Mouse (Mus musculus) layer of hippocampus, postnatal 10 days (tissue): ENCODE data around the gene Rdh7. TPM values are rescaled to one million over a fixed set of nuclear protein-coding genes. Genes with fewer than 3 reads are reported as not detected.
"Not testable (repeated sequence)": the region's sequence is repeated elsewhere in the genome, so short reads cannot be mapped to it uniquely, and the experiment has no call there.

Source experiments
- DNase-seq, 2 experiments: peaks; one replicate each; pipeline ENCODE4 v3.0.0; 2021; ENCODE audit warnings: low spot score in 2 of 2
- total RNA-seq, 2 experiments: library from RNA; stranded (reverse); gene quantifications; 2 replicates each; pipeline ENCODE4 v1.2.3; 2021

The Rdh7 gene
- total RNA-seq, 2 experiments from 2014 or later: not detected

GRCm38 (mm10) chr10:127893163-127894022 is 4.8 kb upstream of the Rdh7 start:
- not testable (repeated sequence) for DNase-seq

- no peak for DNase-seq
Observed at GRCm38 (mm10) chr10:127891481-127891880, 2.9 kb upstream of the Rdh7 start.

DNA sequence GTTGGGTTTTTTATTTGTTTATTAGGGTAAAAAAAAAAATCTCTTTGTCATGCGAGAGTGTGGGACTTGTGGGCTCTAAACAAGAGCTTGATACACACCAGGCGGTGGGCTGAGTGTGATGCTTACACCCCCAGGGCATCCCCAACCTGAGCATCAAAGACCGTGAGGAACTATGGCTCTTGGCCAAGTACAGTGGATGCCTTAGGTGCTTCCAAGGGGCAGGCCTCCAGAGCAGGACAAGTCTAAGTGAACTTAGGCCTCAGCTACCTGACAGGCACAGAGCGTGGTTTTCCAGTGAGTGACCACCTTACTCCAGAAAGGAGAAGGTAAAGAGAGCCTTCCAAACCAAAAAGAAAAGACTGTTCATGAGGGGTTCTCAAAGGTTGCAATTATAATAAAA is 1.6 kb downstream of the Rdh7 start:
- DNase-seq: no peak

DNA sequence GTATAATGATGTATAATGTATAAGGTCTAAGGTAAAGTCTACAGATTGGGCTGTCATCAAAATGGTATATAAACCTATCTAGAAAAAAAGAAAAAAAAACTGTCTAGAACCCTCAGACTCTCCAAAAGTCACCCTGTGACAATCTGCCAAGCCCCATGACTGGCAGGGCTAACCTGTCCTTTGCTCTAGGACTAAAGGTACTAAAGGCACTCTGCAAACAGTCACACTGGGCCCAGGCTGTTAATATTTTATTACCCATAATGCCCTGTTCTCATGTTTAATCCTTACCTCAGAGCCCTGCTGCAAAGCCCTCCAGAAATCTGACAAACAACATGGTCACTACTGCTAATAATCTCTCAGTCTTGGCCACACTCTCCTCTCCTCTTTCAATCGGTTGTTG is 2.1 kb downstream of the Rdh7 start:
- no peak for DNase-seq

DNA sequence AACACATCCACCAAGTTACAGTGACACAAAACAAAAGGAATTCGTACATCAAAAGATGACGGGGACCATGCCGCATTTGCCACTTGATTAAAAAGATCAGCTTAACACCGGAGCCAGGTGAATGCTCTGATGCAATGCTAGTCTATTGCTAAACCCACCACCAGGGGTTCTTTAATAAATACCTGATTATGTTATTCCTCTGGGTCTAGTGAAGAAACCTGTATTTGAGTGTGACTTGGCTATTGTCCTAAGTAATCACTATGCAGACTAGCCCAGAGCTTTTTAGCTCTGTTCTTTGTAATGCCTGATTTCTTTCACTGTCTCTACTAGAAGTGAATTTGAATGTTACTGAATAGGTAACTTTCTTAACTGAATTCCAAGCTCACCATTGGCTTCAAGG is 7.6 kb downstream of the Rdh7 start:
- DNase-seq: no peak

- no peak for DNase-seq
Observed at GRCm38 (mm10) chr10:127879155-127879688, 9.4 kb downstream of the Rdh7 start.

GRCm38 (mm10) chr10:127878262-127879057 is 10.2 kb downstream of the Rdh7 start:
- DNase-seq: no peak

DNA sequence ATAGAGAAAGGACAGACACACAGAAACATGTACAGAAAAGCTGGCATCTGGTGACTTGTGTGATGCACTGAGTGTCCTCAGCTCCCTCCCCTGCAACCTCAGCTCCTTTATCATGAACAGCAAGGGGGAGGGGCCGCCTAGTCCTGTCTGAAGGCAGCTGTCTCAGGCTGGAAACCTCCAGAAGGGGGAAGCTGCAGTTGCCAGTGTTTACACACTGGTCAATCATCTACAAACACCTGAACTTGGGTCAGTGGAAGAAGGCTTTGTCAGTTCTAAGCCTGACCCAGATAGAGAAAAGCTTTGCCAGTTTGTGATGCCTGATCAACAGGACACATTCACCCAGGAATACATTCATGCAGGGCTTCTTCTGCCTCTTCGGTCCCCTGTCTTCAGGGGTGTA is 10.9 kb downstream of the Rdh7 start:
- DNase-seq: no peak

- no peak for DNase-seq
Observed at GRCm38 (mm10) chr10:127872484-127872883, 16.1 kb downstream of the Rdh7 start.

- no peak for DNase-seq
Observed at GRCm38 (mm10) chr10:127866232-127866631, 22.4 kb downstream of the Rdh7 start, which contains the start of gene Rdh16f2. Gene Rdh16f2, plus strand, starts transcription at chr10:127866474.

DNA sequence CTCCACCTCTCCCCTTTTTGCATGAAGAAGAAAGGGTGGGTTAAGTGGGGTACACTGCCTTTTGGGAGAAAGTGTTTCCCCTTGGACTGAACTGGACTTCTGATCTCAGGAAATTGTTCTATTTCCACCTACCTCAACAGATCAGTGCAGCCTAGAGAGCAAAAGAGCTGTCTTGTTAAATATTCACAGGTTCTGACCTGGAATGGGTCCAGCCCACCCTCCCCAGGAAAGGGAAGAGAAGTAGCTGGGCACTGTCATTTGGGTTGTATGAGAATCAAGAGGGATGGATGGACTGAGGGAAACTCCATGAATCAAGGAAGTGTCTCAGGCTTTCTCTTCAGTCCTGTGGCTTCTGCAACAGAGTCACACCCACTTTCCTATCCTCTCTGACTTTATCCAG is 23.7 kb downstream of the Rdh7 start:
- DNase-seq: no peak

- no peak for DNase-seq
Observed at GRCm38 (mm10) chr10:127856376-127856775, 32.2 kb downstream of the Rdh7 start.

GRCm38 (mm10) chr10:127849628-127850027 is 39.0 kb downstream of the Rdh7 start, which contains the start of gene Rdh19:
Gene Rdh19, plus strand, starts transcription at chr10:127849928.
- DNase-seq: no peak

DNA sequence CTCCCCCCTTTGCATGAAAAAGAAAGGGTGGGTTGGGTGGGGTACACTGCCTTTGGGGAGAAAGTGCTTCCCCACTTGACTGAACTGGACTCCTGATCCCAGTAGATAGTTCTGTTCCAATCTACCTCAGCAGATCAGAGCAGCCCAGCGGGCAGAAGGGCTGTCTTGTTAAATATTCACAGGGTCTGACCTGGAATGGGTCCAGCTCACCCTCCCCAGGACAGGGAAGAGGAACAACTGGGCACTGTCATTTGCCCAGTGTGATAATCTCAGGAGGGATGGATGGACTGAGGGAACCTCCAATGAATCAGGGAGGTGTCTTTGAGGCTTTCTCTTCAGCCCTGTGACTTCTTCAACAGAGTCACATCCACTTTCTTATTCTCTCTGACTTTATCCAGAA is 40.5 kb downstream of the Rdh7 start:
- DNase-seq: no peak

DNA sequence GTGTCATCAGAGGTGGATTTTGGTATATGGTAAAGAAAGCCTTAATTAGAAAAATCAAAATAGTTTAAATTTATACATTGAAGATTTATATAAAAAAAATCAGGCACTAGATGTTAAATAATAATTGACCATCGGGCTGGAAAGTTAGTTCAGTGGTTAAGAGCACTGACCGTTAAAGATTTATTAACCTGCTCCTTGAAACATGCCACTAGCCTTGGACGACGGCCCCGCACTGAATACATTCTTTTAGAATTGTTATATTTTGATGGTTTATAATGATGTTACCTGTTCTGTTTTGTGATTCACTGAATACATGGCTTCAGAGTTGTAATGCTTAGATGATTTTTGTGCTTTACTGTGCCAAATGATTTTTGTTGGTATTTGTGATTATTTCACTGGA is 42.7 kb downstream of the Rdh7 start:
- not testable (repeated sequence) for DNase-seq

DNA sequence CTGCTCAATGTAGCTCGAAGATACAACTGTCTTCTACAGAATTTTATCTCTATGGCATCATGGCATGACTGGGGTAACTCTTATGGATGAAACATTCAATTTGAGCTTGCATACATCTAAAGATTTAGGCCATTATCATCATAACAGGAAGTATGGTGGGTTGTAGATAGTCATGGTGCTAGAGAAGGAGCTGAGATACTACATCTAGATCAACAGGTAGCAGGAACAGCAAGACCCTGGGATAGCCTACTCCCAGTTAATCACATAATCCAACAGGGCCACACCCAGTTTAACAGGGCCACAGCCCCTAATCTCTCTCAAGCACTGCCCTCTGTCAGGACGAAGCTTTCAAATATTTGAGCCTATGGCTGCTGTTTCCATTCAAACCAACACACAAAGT is 47.8 kb downstream of the Rdh7 start:
- no peak for DNase-seq

- DNase-seq: no peak
Observed at GRCm38 (mm10) chr10:127838539-127838938, 50.1 kb downstream of the Rdh7 start.

DNA sequence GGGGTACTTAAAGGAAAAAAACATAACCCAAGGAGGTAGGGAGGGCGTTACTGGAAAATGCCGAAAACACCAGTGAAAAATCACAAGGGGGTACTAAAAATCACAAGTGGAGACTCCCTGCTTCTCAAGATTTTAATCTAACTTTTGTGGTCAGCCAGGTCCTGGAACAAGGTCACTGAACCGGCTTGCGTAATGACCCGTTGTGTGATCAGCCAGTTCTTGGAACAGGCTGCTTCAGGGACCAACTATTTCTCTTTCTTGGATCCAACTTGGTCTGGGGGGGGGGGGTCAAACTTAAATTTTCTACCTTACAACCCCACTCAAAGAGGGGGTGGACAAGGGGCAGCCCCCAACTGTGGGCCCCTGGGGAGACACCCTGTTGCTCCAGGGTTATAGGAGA is 50.8 kb downstream of the Rdh7 start:
- DNase-seq: not testable (repeated sequence)

DNA sequence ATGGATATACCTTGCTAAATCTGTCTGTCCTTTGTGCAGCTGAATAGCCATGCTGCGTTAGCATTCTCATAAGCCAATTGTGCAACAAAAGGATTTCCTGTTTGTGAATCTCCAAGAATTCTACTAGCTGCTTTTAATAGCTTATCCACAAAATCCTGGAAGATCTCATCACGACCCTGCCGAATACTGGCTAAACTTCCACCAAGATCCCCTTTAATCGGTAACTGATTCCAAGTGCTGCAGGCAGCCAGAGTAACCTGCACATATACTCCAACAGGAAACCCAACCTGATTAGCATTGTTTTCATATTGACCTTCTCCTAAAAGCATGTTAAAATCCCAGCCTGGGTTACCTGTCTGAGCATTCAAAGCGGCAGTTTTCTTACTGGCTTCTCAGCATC is 53.3 kb downstream of the Rdh7 start:
- no peak for DNase-seq

- not testable (repeated sequence) for DNase-seq
Observed at GRCm38 (mm10) chr10:127834186-127834585, 54.4 kb downstream of the Rdh7 start.
